Mouse (Mus musculus) spleen, adult 2 months (tissue): ENCODE results near the gene Swap70. TPM values are rescaled to one million over a fixed set of nuclear protein-coding genes. Genes with fewer than 3 reads are reported as not detected.

Source experiments
- DNase-seq, 2 experiments: peaks; one replicate each; pipeline versions ENCODE4 v3.0.0 to v3.0.0-alpha.2; 2012 to 2021; ENCODE audit warnings: low spot score in 2 of 2, low read depth in 1 of 2
- H3K27ac ChIP-seq: fragments of 200-500 bp; 2 replicates; pipeline ENCODE4 v1.5.1; 2012; ENCODE audit warnings: low read length, inconsistent platforms; ENCODE audit not compliant: insufficient read depth
- H3K27me3 ChIP-seq: fragments of 200-500 bp; 2 replicates; pipeline ENCODE4 v1.6.1; 2012; ENCODE audit warnings: mild to moderate bottlenecking, moderate library complexity, low read length, inconsistent platforms; ENCODE audit not compliant: control insufficient read depth, insufficient read depth
- H3K36me3 ChIP-seq: fragments of 200-500 bp; 2 replicates; pipeline ENCODE4 v1.6.1; 2012; ENCODE audit warnings: mild to moderate bottlenecking, low read length, inconsistent platforms; ENCODE audit not compliant: control insufficient read depth, insufficient read depth
- H3K4me1 ChIP-seq: fragments of 200-500 bp; 2 replicates; pipeline ENCODE4 v1.6.1; 2011; ENCODE audit warnings: inconsistent platforms; ENCODE audit not compliant: control insufficient read depth, insufficient read depth, insufficient read length
- H3K4me3 ChIP-seq: fragments of 200-500 bp; 2 replicates; pipeline ENCODE4 v1.5.1; 2011; ENCODE audit warnings: mild to moderate bottlenecking, inconsistent platforms; ENCODE audit not compliant: insufficient read depth, insufficient read length; ENCODE audit errors: extremely low read depth
- CTCF ChIP-seq: fragments of 200-500 bp; IDR thresholded peaks from 2 replicates; pipeline ENCODE4 v1.5.1; 2011; ENCODE audit warnings: mild to moderate bottlenecking, inconsistent platforms; ENCODE audit not compliant: insufficient read depth, insufficient read length, insufficient replicate concordance; ENCODE audit errors: extremely low read depth
- POLR2A ChIP-seq: fragments of 200-500 bp; IDR thresholded peaks from 2 replicates; pipeline ENCODE4 v1.6.1; 2011; ENCODE audit warnings: low read depth, low read length, inconsistent platforms
- WGBS: fragments of 180-500 bp; shearing (Covaris S2); methylation state at CpG from one replicate; pipeline ENCODE4 v1.1.7; 2018; 5-methylcytosine and 5-hydroxymethylcytosine counted together
- polyA plus RNA-seq: library from polyadenylated mRNA; depleted of rRNA; stranded (reverse); fragments of >200 nt; gene quantifications from 2 replicates; pipeline ENCODE4 v1.2.3, GENCODE M21; 2012

Swap70 gene
- polyA plus RNA-seq, 1 experiment: 69.7 TPM

GRCm38 (mm10) chr7:110268511-110268910 is 47.0 kb downstream of the Swap70 start:
- Histone ChIP-seq H3K4me3 (no peak overlapping the region), H3K27ac (no peak overlapping the region), H3K36me3 (peaks cover 33% of the 10 kb centered on the region), H3K27me3 (no peaks in the 10 kb centered on the region), H3K4me1 (peaks cover 16% of the 10 kb centered on the region; the same call in 1 of the 2 replicates)
- DNase-seq: no peak
- whole genome bisulfite sequencing: 54% methylated on average over 4 of the region's 4 CpGs
- TF ChIP-seq POLR2A (no peak), CTCF (no peak)

- H3K27ac ChIP-seq: no peak overlapping the region
- TF ChIP-seq POLR2A (no peak), CTCF (no peak)
- H3K27me3 ChIP-seq: no peaks in the 10 kb centered on the region
- H3K36me3 ChIP-seq: peaks cover 38% of the 10 kb centered on the region
- no peak overlapping the region for H3K4me3 ChIP-seq
- H3K4me1 ChIP-seq: peaks cover 16% of the 10 kb centered on the region; the same call in 1 of the 2 replicates
- 95% methylated on average over 14 of the region's 14 CpGs for WGBS
- no peak for DNase-seq
Observed at GRCm38 (mm10) chr7:110269777-110270176, 48.3 kb downstream of the Swap70 start.

GRCm38 (mm10) chr7:110270455-110270854 is 48.9 kb downstream of the Swap70 start:
- 16% methylated on average over 7 of the region's 7 CpGs for WGBS
- peak overlapping the region; percentile 49; the same call in 1 of the 2 replicates for H3K27ac ChIP-seq
- peaks cover 16% of the 10 kb centered on the region; the same call in 1 of the 2 replicates for H3K4me1 ChIP-seq
- H3K27me3 ChIP-seq: no peaks in the 10 kb centered on the region
- peaks cover 43% of the 10 kb centered on the region for H3K36me3 ChIP-seq
- no peak overlapping the region for H3K4me3 ChIP-seq
- TF ChIP-seq POLR2A (no peak), CTCF (no peak)
- no peak for DNase-seq

GRCm38 (mm10) chr7:110271814-110272213 is 50.3 kb downstream of the Swap70 start:
- 80% methylated on average over 9 of the region's 9 CpGs for WGBS
- no peak overlapping the region for H3K27ac ChIP-seq
- no peak for DNase-seq
- no peak overlapping the region for H3K4me3 ChIP-seq
- H3K27me3 ChIP-seq: no peaks in the 10 kb centered on the region
- peaks cover 48% of the 10 kb centered on the region for H3K36me3 ChIP-seq
- H3K4me1 ChIP-seq: peaks cover 15% of the 10 kb centered on the region; the same call in 1 of the 2 replicates
- no peak for TF ChIP-seq CTCF
- no peak for TF ChIP-seq POLR2A

- peaks cover 9% of the 10 kb centered on the region; the same call in 1 of the 2 replicates for H3K4me1 ChIP-seq
- no peak overlapping the region for H3K27ac ChIP-seq
- 80% methylated on average over 4 of the region's 4 CpGs for WGBS
- H3K36me3 ChIP-seq: peaks cover 48% of the 10 kb centered on the region
- H3K27me3 ChIP-seq: no peaks in the 10 kb centered on the region
- TF ChIP-seq CTCF (peak; percentile 25; the same call in 1 of the 2 replicates), POLR2A (no peak)
- no peak overlapping the region for H3K4me3 ChIP-seq
- no peak for DNase-seq
Observed at GRCm38 (mm10) chr7:110272434-110272833, 50.9 kb downstream of the Swap70 start.

GRCm38 (mm10) chr7:110277734-110278245 is 56.3 kb downstream of the Swap70 start:
- 84% methylated on average over 5 of the region's 5 CpGs for WGBS
- Histone ChIP-seq H3K4me3 (no peak overlapping the region), H3K4me1 (0 out of 2 replicates have a peak, but pooled peaks cover 4% of the 10 kb centered on the region), H3K27ac (no peak overlapping the region), H3K27me3 (no peaks in the 10 kb centered on the region), H3K36me3 (peaks cover 68% of the 10 kb centered on the region)
- no peak for DNase-seq
- TF ChIP-seq POLR2A: no peak
- TF ChIP-seq CTCF: no peak

GRCm38 (mm10) chr7:110279183-110279582 is 57.7 kb downstream of the Swap70 start:
- no peak for DNase-seq
- WGBS: 97% methylated on average over 4 of the region's 4 CpGs
- no peak for TF ChIP-seq CTCF
- TF ChIP-seq POLR2A: no peak
- H3K27ac ChIP-seq: no peak overlapping the region
- no peaks in the 10 kb centered on the region for H3K27me3 ChIP-seq
- H3K36me3 ChIP-seq: peaks cover 59% of the 10 kb centered on the region
- no peak overlapping the region for H3K4me3 ChIP-seq
- peaks cover 6% of the 10 kb centered on the region; the same call in 1 of the 2 replicates for H3K4me1 ChIP-seq
